Mouse (Mus musculus) urinary bladder, postnatal 36 days (tissue): ENCODE data around the gene Chn2.

Experiments used
- DNase-seq, 2 experiments: peaks; one replicate each; pipeline ENCODE4 v3.0.0; 2022; ENCODE audit warnings: low spot score in 2 of 2, mixed read lengths in 1 of 2

Chn2 gene

GRCm38 (mm10) chr6:54118395-54118794, 79.0 kb downstream of the Chn2 start:
- DNase-seq: no peak

GRCm38 (mm10) chr6:54118897-54119296, 79.5 kb downstream of the Chn2 start:
- no peak for DNase-seq

GRCm38 (mm10) chr6:54119461-54119860, 80.1 kb downstream of the Chn2 start:
- DNase-seq: no peak

GRCm38 (mm10) chr6:54119885-54120666, 80.7 kb downstream of the Chn2 start:
- DNase-seq: no peak

- DNase-seq: no peak
Observed at GRCm38 (mm10) chr6:54120889-54121288, 81.5 kb downstream of the Chn2 start.

- no peak for DNase-seq
Observed at GRCm38 (mm10) chr6:54124519-54124918, 85.2 kb downstream of the Chn2 start.

GRCm38 (mm10) chr6:54125536-54125935, 86.2 kb downstream of the Chn2 start:
- DNase-seq: no peak

- DNase-seq: no peak
Observed at GRCm38 (mm10) chr6:54126225-54126992, 87.1 kb downstream of the Chn2 start.

- DNase-seq: no peak
Observed at GRCm38 (mm10) chr6:54126993-54127697, 87.8 kb downstream of the Chn2 start.

- no peak for DNase-seq
Observed at GRCm38 (mm10) chr6:54128702-54129101, 89.3 kb downstream of the Chn2 start.

GRCm38 (mm10) chr6:54129570-54129969, 90.2 kb downstream of the Chn2 start:
- no peak for DNase-seq

- DNase-seq: no peak
Observed at GRCm38 (mm10) chr6:54130881-54131280, 91.5 kb downstream of the Chn2 start.

GRCm38 (mm10) chr6:54132576-54132975, 93.2 kb downstream of the Chn2 start:
- DNase-seq: no peak

- no peak for DNase-seq
Observed at GRCm38 (mm10) chr6:54133231-54133630, 93.9 kb downstream of the Chn2 start.

- no peak for DNase-seq
Observed at GRCm38 (mm10) chr6:54138157-54138556, 98.8 kb downstream of the Chn2 start.

- no peak for DNase-seq
Observed at GRCm38 (mm10) chr6:54140488-54140887, 101.1 kb downstream of the Chn2 start.

- DNase-seq: no peak
Observed at GRCm38 (mm10) chr6:54141165-54141564, 101.8 kb downstream of the Chn2 start.

- DNase-seq: no peak
Observed at GRCm38 (mm10) chr6:54142848-54143651, 103.7 kb downstream of the Chn2 start.

- no peak for DNase-seq
Observed at GRCm38 (mm10) chr6:54143652-54143960, 104.3 kb downstream of the Chn2 start.

GRCm38 (mm10) chr6:54148844-54149526, 109.6 kb downstream of the Chn2 start:
- DNase-seq: no peak

GRCm38 (mm10) chr6:54150821-54151220, 111.5 kb downstream of the Chn2 start:
- DNase-seq: peak; percentile 6 to 8
